Mouse (Mus musculus) stomach, postnatal 0 days (tissue): ENCODE data around the gene Aym1. TPM values are rescaled to one million over a fixed set of nuclear protein-coding genes. Genes with fewer than 3 reads are reported as not detected.

Experiments
- ATAC-seq: fragments of 200-750 bp; cut with Nextera tagmentation; 2 replicates; pipeline ENCODE4 v1.8.0; 2017; ENCODE audit not compliant: low FRiP score, low TSS enrichment
- DNase-seq: peaks from one replicate; pipeline ENCODE4 v3.0.0-alpha.2; 2016; ENCODE audit warnings: low spot score
- H3K27ac ChIP-seq: fragments of 300-500 bp; sonication (generic); replicated peaks from 2 replicates; pipeline ENCODE4 v1.5.1; 2014; ENCODE audit warnings: mild to moderate bottlenecking, control low read depth
- H3K27me3 ChIP-seq: fragments of 300-500 bp; sonication (generic); 2 replicates; pipeline ENCODE4 v1.6.1; 2014; ENCODE audit warnings: low read length; ENCODE audit not compliant: control insufficient read depth, insufficient read depth
- H3K36me3 ChIP-seq: fragments of 300-500 bp; sonication (generic); 2 replicates; pipeline ENCODE4 v1.6.1; 2014; ENCODE audit warnings: low read length, mixed read lengths; ENCODE audit not compliant: control insufficient read depth, insufficient read depth
- H3K4me1 ChIP-seq: fragments of 300-500 bp; sonication (generic); replicated peaks from 2 replicates; pipeline ENCODE4 v1.6.1; 2014; ENCODE audit warnings: antibody characterized with exemption; ENCODE audit not compliant: control insufficient read depth, insufficient read depth
- H3K4me2 ChIP-seq: fragments of 300-500 bp; sonication (generic); replicated peaks from 2 replicates; pipeline ENCODE4 v1.6.1; 2014; ENCODE audit warnings: low read depth, mild to moderate bottlenecking, control low read depth, moderate library complexity
- H3K4me3 ChIP-seq: fragments of 300-500 bp; sonication (generic); 2 replicates; pipeline ENCODE4 v1.5.1; 2014; ENCODE audit warnings: low read depth, low read length, control low read depth
- H3K9ac ChIP-seq: fragments of 300-500 bp; sonication (generic); 2 replicates; pipeline ENCODE4 v1.6.1; 2014; ENCODE audit warnings: mild to moderate bottlenecking, low read length, control low read depth, mixed read lengths
- H3K9me3 ChIP-seq: fragments of 300-500 bp; sonication (generic); 2 replicates; pipeline ENCODE4 v1.6.1; 2016; ENCODE audit warnings: low read length; ENCODE audit not compliant: control insufficient read depth
- CTCF ChIP-seq: IDR thresholded peaks from 2 replicates; pipeline ENCODE4 v1.5.1; 2016; ENCODE audit warnings: antibody characterized with exemption, low read depth, mild to moderate bottlenecking, moderate library complexity
- EP300 ChIP-seq: optimal IDR thresholded peaks from 2 replicates; pipeline ENCODE3; 2016; ENCODE audit warnings: antibody characterized with exemption
- WGBS: fragments of 180-500 bp; shearing (Covaris S2); extraction: QIAGEN DNeasy Blood & Tissue Kit; methylation state at CpG from one replicate; pipeline ENCODE4 v1.1.7; 2014; 5-methylcytosine and 5-hydroxymethylcytosine counted together
- polyA plus RNA-seq: library from polyadenylated mRNA; unstranded; fragments of >200 nt; fragmentation: Nextera tagmentation; extraction: Ambion mirVana; gene quantifications from 2 replicates; pipeline ENCODE4 v1.2.1, GENCODE M21; 2015

The Aym1 gene
- polyA plus RNA-seq, 1 experiment from 2014 or later: not detected

DNA sequence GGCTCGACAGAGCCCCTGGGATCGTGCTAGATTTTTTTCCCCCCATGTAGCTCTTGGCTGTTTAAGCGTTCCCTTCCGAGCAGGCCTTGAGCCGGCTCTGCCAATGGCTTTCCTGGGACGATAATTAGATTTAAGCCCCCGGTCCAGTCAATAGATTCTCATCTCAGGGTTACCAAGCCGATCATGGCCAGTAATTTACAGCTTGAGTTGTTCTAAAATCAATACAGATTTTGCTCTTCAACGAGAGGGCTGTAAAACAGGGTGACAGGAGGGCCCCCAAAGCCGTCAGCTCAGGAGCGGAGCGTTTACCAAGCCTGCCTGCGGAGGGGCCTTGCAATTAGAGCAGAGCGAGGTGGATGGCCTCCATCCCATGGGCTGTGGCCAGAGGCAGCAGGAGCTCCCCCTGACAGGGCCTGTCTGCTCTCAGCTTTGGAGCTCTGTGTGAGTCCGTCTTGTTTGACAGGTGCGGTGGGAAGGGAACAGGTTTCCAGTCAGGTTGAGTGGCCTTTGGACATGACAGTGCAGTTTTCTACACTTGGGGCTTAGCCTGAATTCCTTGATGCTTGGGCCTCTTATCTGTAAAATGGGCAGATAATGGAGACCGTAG, 12.3 kb downstream of the Aym1 start:
- no peak for ATAC-seq
- H3K9ac ChIP-seq: no peak overlapping the region
- no peaks in the 10 kb centered on the region for H3K36me3 ChIP-seq
- WGBS: 81% methylated on average over 17 of the region's 17 CpGs
- H3K4me3 ChIP-seq: no peak overlapping the region
- no peak overlapping the region for H3K27ac ChIP-seq
- H3K4me1 ChIP-seq: no peaks in the 10 kb centered on the region
- no peaks in the 10 kb centered on the region; the same call in 1 of the 2 replicates for H3K27me3 ChIP-seq
- H3K9me3 ChIP-seq: no peaks in the 10 kb centered on the region
- no peak for DNase-seq
- H3K4me2 ChIP-seq: no peak overlapping the region
- TF ChIP-seq EP300: no peak
- no peak for TF ChIP-seq CTCF

- Histone ChIP-seq H3K4me2 (no peak overlapping the region), H3K9me3 (no peaks in the 10 kb centered on the region), H3K27me3 (no peaks in the 10 kb centered on the region; the same call in 1 of the 2 replicates), H3K4me3 (no peak overlapping the region), H3K9ac (no peak overlapping the region), H3K27ac (no peak overlapping the region), H3K36me3 (no peaks in the 10 kb centered on the region), H3K4me1 (no peaks in the 10 kb centered on the region)
- 63% methylated on average over 4 of the region's 4 CpGs for WGBS
- no peak for DNase-seq
- no peak; the same call in 1 of the 2 replicates for ATAC-seq
- TF ChIP-seq CTCF (no peak), EP300 (no peak)
Measured at GRCm38 (mm10) chr5:113372449-113372848, 15.4 kb downstream of the Aym1 start.

DNA sequence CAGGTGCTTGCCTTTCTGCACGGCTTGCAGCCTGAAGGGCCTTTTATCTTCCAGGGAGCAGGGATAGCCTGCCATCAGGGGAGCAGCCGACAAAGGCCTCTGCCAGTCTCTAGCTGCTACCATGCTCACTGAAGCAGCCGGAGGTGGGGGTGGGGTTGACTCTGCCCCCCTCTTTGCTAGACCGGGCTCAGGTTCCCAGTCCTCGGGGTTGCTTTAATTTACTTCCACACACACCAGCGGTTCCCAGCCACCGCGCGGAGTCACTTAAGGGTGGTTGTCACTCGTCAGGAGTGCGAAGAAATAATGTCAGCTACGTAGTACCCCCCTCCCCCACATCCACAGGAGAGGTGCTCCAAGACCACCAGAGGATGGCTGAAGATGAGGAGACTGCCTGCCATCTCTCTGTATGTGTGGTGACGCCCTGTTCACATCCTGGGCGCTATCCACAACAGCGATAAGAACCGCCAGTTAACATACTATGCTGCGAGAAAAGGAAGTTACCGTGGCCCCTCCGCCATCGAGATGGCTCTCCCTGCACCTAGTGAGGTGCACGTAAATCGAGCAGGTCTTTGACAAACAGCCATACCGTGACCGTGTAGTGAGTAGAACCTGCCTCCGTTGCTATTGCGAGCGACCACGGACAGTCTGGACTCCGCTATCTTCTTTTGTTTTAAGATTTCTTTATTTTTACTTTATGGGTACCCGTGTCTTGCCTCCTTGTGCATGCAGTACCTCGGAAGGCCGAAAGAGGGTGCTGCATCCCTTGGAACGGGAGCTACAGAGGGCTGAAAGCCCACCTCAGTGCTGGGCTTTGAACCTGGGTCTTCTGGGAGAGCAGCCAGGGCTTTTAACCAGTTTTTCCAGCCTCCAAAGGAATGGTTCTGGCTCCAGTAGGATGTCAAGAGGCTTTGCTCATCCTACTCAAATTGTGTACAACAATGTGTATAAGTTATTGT, 16.2 kb downstream of the Aym1 start:
- H3K4me3 ChIP-seq: no peak overlapping the region
- TF ChIP-seq CTCF (peak; percentile 85), EP300 (no peak)
- no peak for ATAC-seq

GRCm38 (mm10) chr5:113374290-113374689, 17.2 kb downstream of the Aym1 start:
- TF ChIP-seq EP300 (no peak), CTCF (no peak)
- Histone ChIP-seq H3K4me2 (no peak overlapping the region), H3K27me3 (no peaks in the 10 kb centered on the region; the same call in 1 of the 2 replicates), H3K9me3 (no peaks in the 10 kb centered on the region), H3K9ac (no peak overlapping the region), H3K4me1 (no peaks in the 10 kb centered on the region), H3K27ac (no peak overlapping the region), H3K36me3 (no peaks in the 10 kb centered on the region), H3K4me3 (no peak overlapping the region)
- 68% methylated on average over 10 of the region's 10 CpGs for WGBS
- DNase-seq: no peak
- no peak for ATAC-seq

More for the DNA sequence above, 16.2 kb downstream of the Aym1 start:
- no peaks in the 10 kb centered on the region for H3K36me3 ChIP-seq
- H3K27ac ChIP-seq: no peak overlapping the region
- no peaks in the 10 kb centered on the region; the same call in 1 of the 2 replicates for H3K27me3 ChIP-seq
- H3K4me2 ChIP-seq: no peak overlapping the region
- H3K9ac ChIP-seq: no peak overlapping the region
- 5% methylated on average over 33 of the region's 33 CpGs for WGBS
- DNase-seq: peak; percentile 47
- no peaks in the 10 kb centered on the region for H3K9me3 ChIP-seq
- no peaks in the 10 kb centered on the region for H3K4me1 ChIP-seq

GRCm38 (mm10) chr5:113375783-113376182, 18.7 kb downstream of the Aym1 start:
- TF ChIP-seq EP300 (no peak), CTCF (peak; percentile 81)
- Histone ChIP-seq H3K4me1 (no peaks in the 10 kb centered on the region), H3K4me2 (no peak overlapping the region), H3K9me3 (no peaks in the 10 kb centered on the region), H3K9ac (no peak overlapping the region), H3K4me3 (no peak overlapping the region), H3K27me3 (no peaks in the 10 kb centered on the region; the same call in 1 of the 2 replicates), H3K36me3 (no peaks in the 10 kb centered on the region), H3K27ac (no peak overlapping the region)
- ATAC-seq (no peak), DNase-seq (peak; percentile 64)
- 38% methylated on average over 3 of the region's 3 CpGs for WGBS
